Mouse (Mus musculus) erythroblast, adult 5-6 weeks (primary cell): ENCODE measurements around the gene Coro1a. TPM values are rescaled to one million over a fixed set of nuclear protein-coding genes. Genes with fewer than 3 reads are reported as not detected.

Experiments
- ATAC-seq: replicated peaks from 2 replicates; pipeline ENCODE4 v1.8.0; 2016; ENCODE audit warnings: moderate number of reproducible peaks, mild to moderate bottlenecking, moderate TSS enrichment, inconsistent platforms; ENCODE audit not compliant: poor library complexity, low FRiP score, severe bottlenecking
- total RNA-seq, 2 experiments: library from RNA; stranded (forward) in 1 of 2; stranded (reverse) in 1 of 2; fragments of 150-400 nt in 1 of 2; fragments of 200-764, 138-1000 nt in 1 of 2; gene quantifications; 2 replicates each; pipeline versions ENCODE4 v1.2.3 to v1.2.4; 2015 to 2017; ENCODE audit warnings: low replicate concordance in 2 of 2

The Coro1a gene
- total RNA-seq, 2 experiments from 2014 or later = 127 to 132 TPM

- no peak for ATAC-seq
Observed at GRCm38 (mm10) chr7:126710266-126710665, 2.7 kb upstream of the Coro1a start.

- no peak for ATAC-seq
Observed at GRCm38 (mm10) chr7:126708175-126708952, 777 bp upstream of the Coro1a start.

GRCm38 (mm10) chr7:126704121-126704980 is 3.2 kb downstream of the Coro1a start:
- ATAC-seq = no peak

GRCm38 (mm10) chr7:126703757-126704077 is 3.9 kb downstream of the Coro1a start:
- no peak for ATAC-seq

GRCm38 (mm10) chr7:126702861-126703756 is 4.5 kb downstream of the Coro1a start:
- ATAC-seq = no peak

- ATAC-seq = no peak
Observed at GRCm38 (mm10) chr7:126702358-126702757, 5.2 kb downstream of the Coro1a start.

GRCm38 (mm10) chr7:126701559-126702357 is 5.8 kb downstream of the Coro1a start:
- ATAC-seq = peak; percentile 16; the same call in 1 of the 2 replicates

GRCm38 (mm10) chr7:126701070-126701469 is 6.5 kb downstream of the Coro1a start:
- ATAC-seq = peak; percentile 78

GRCm38 (mm10) chr7:126700063-126701015 is 7.2 kb downstream of the Coro1a start:
- no peak for ATAC-seq

- no peak for ATAC-seq
Observed at GRCm38 (mm10) chr7:126697838-126698237, 9.7 kb downstream of the Coro1a start.

GRCm38 (mm10) chr7:126696886-126697285 is 10.7 kb downstream of the Coro1a start:
- no peak for ATAC-seq

GRCm38 (mm10) chr7:126696303-126696702 is 11.3 kb downstream of the Coro1a start:
- no peak for ATAC-seq

- peak; percentile 92 for ATAC-seq
Observed at GRCm38 (mm10) chr7:126695631-126696207, 11.9 kb downstream of the Coro1a start, which contains the start of gene Slx1b. Slx1b (minus strand) TSS chr7:126695784.

- peak; percentile 81 for ATAC-seq
Observed at GRCm38 (mm10) chr7:126695210-126695611, 12.4 kb downstream of the Coro1a start, which contains the start of gene Bola2. Bola2 (plus strand) TSS chr7:126695401.

GRCm38 (mm10) chr7:126694441-126695051 is 13.0 kb downstream of the Coro1a start:
- ATAC-seq = no peak

- no peak for ATAC-seq
Observed at GRCm38 (mm10) chr7:126693781-126694180, 13.8 kb downstream of the Coro1a start.

GRCm38 (mm10) chr7:126693256-126693655 is 14.3 kb downstream of the Coro1a start:
- ATAC-seq = no peak
